Mouse (Mus musculus) embryonic facial prominence, embryonic 11.5 days (tissue): ENCODE measurements around the gene Shc4. TPM values are rescaled to one million over a fixed set of nuclear protein-coding genes. Genes with fewer than 3 reads are reported as not detected.

ENCODE experiments used
- ATAC-seq: fragments of 200-750 bp; cut with Nextera tagmentation; replicated peaks from 2 replicates; pipeline ENCODE4 v1.8.0; 2017; ENCODE audit warnings: low read depth; ENCODE audit not compliant: insufficient number of reproducible peaks, low FRiP score, low TSS enrichment
- DNase-seq: peaks from one replicate; pipeline ENCODE4 v3.0.0-alpha.2; 2015; ENCODE audit warnings: low spot score
- H3K27ac ChIP-seq: fragments of 300-500 bp; sonication (generic); replicated peaks from 2 replicates; pipeline ENCODE4 v1.5.1; 2014; ENCODE audit warnings: mild to moderate bottlenecking, low read depth, low read length, control low read depth
- H3K27me3 ChIP-seq: fragments of 300-500 bp; sonication (generic); 2 replicates; pipeline ENCODE4 v1.6.1; 2014; ENCODE audit warnings: mild to moderate bottlenecking, low read length, moderate library complexity, mixed read lengths; ENCODE audit not compliant: control insufficient read depth, insufficient read depth
- H3K36me3 ChIP-seq: fragments of 300-500 bp; sonication (generic); replicated peaks from 2 replicates; pipeline ENCODE4 v1.6.1; 2014; ENCODE audit warnings: low read depth, mild to moderate bottlenecking, low read length, moderate library complexity, mixed read lengths; ENCODE audit not compliant: control insufficient read depth, insufficient read depth
- H3K4me1 ChIP-seq: fragments of 300-500 bp; sonication (generic); 2 replicates; pipeline ENCODE4 v1.6.1; 2014; ENCODE audit warnings: low read length, mixed read lengths; ENCODE audit not compliant: control insufficient read depth, insufficient read depth
- H3K4me2 ChIP-seq: fragments of 300-500 bp; sonication (generic); 2 replicates; pipeline ENCODE4 v1.6.1; 2014; ENCODE audit warnings: low read depth, mild to moderate bottlenecking, control low read depth, low read length, moderate library complexity
- H3K4me3 ChIP-seq: fragments of 300-500 bp; sonication (generic); 2 replicates; pipeline ENCODE4 v1.5.1; 2014; ENCODE audit warnings: low read depth, low read length, control low read depth
- H3K9ac ChIP-seq: fragments of 300-500 bp; sonication (generic); replicated peaks from 2 replicates; pipeline ENCODE4 v1.6.1; 2014; ENCODE audit warnings: mild to moderate bottlenecking, control low read depth, low read length
- H3K9me3 ChIP-seq: fragments of 300-500 bp; sonication (generic); replicated peaks from 2 replicates; pipeline ENCODE4 v1.6.1; 2016; ENCODE audit warnings: mild to moderate bottlenecking, low read length, inconsistent platforms, mixed read lengths; ENCODE audit not compliant: control insufficient read depth
- WGBS: fragments of 180-500 bp; shearing (Covaris S2); extraction: QIAGEN DNeasy Blood & Tissue Kit; methylation state at CpG from one replicate; pipeline ENCODE4 v1.1.7; 2014; 5-methylcytosine and 5-hydroxymethylcytosine counted together
- polyA plus RNA-seq: library from polyadenylated mRNA; unstranded; fragments of >200 nt; fragmentation: Nextera tagmentation; extraction: Ambion mirVana; gene quantifications from 2 replicates; pipeline ENCODE4 v1.2.1, GENCODE M21; 2014

Gene Shc4
- polyA plus RNA-seq, 1 experiment from 2014 or later: 1.3 TPM

DNA sequence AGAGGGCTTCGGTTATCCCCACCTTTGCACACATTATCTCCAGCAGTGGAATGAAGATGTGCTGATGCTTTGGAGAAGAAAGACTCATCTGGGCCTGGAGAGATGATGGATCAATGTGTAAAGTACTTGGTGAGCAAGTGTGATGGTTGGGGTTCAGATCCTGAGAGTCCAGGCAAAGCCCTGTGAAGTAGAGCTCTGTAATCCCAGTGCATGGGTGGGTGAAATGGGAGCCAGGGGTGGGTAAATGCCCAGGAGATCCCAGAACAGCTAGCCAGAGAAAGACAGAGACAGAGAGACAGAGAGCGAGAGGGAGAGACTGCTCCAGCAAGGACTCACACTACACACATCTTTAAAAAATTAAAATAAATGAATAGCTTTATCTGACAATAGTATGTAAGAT is 70.7 kb downstream of the Shc4 start:
- no peak overlapping the region for H3K4me2 ChIP-seq
- no peak overlapping the region for H3K4me3 ChIP-seq
- no peaks in the 10 kb centered on the region for H3K27me3 ChIP-seq
- H3K9me3 ChIP-seq: no peaks in the 10 kb centered on the region
- H3K36me3 ChIP-seq: no peaks in the 10 kb centered on the region
- H3K9ac ChIP-seq: no peak overlapping the region
- H3K27ac ChIP-seq: no peak overlapping the region
- H3K4me1 ChIP-seq: no peaks in the 10 kb centered on the region
- ATAC-seq (no peak), DNase-seq (no peak)
- 92% methylated on average over 2 of the region's 2 CpGs for WGBS

DNA sequence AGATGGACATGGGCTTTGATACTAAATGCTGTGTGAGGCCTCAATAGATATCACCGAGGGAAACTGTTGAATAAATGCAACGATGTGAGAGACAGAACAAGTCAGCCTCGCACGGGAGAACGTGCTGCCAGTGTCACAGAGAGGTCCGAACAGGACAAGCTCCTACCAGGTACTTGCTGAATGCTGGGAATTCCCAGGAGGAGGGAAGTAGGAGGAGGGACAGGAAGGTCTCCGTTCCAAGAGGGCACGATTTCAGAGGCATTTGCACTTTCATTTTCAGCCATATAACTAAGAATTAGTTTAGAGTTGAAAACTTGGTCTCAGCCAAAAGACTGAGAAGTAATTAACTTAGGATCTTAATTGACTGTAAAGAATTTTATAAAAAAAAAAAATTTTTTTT is 72.4 kb downstream of the Shc4 start:
- H3K27ac ChIP-seq: no peak overlapping the region
- H3K27me3 ChIP-seq: no peaks in the 10 kb centered on the region
- WGBS: 83% methylated on average over 8 of the region's 8 CpGs
- ATAC-seq (no peak), DNase-seq (no peak)
- no peaks in the 10 kb centered on the region for H3K36me3 ChIP-seq
- H3K9me3 ChIP-seq: no peaks in the 10 kb centered on the region
- H3K4me3 ChIP-seq: no peak overlapping the region
- H3K9ac ChIP-seq: no peak overlapping the region
- H3K4me2 ChIP-seq: no peak overlapping the region
- H3K4me1 ChIP-seq: no peaks in the 10 kb centered on the region

DNA sequence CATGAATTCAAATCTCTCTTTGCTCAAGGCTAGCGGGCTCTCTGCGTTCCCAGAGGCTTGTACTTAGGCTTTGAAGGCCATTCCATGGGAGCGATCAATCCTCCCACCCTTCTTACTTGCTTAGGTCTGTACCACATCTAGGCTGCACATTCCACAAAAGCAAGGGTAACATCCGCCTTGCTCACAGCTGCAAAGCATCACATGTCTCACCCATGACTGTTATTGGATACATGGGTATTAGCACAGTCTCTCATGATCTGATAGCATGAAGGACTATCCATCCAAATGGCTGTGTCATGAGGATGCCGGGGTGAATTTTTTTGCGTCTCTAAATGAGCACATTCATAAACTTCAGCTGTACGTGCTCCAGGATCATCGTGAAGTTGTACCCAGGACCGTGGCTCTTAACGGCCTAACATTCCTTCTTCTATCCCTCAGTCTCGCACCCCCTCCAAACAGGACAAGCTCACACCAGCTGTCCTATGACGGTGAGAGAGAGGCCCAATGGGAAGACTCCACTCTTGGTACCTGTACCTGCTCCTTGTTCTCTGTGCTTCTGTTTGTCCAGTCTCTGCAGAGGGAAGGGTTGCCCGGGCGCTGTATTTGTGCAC is 73.1 kb downstream of the Shc4 start:
- Histone ChIP-seq H3K27me3 (no peaks in the 10 kb centered on the region), H3K9me3 (no peaks in the 10 kb centered on the region), H3K36me3 (no peaks in the 10 kb centered on the region), H3K27ac (no peak overlapping the region), H3K4me2 (no peak overlapping the region), H3K4me1 (no peaks in the 10 kb centered on the region), H3K4me3 (no peak overlapping the region), H3K9ac (no peak overlapping the region)
- no peak for ATAC-seq
- 89% methylated on average over 14 of the region's 14 CpGs for WGBS
- no peak for DNase-seq

DNA sequence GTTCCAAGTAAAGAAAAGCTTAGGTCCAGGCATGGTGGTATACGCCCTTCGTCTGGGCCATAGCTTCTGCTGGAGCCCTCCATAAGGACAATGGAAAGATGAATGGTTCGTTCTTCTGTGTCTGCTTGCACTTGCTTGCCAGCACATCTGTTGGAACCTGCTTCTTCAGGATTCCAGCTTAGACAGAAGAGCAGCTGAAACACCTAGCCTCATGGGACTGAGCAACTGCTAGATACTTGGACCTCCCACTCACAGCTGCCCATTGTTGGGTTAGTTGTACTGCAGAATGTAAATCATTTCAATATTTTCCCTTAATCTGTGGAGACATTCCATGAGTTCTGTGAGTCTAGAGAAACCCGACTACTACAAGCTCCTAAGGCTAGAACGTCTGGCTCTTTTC is 73.9 kb downstream of the Shc4 start:
- no peak overlapping the region for H3K4me3 ChIP-seq
- no peaks in the 10 kb centered on the region for H3K27me3 ChIP-seq
- H3K9me3 ChIP-seq: no peaks in the 10 kb centered on the region
- no peak overlapping the region for H3K4me2 ChIP-seq
- H3K9ac ChIP-seq: no peak overlapping the region
- no peaks in the 10 kb centered on the region for H3K4me1 ChIP-seq
- ATAC-seq (no peak), DNase-seq (no peak)
- whole genome bisulfite sequencing: 84% methylated on average over 5 of the region's 5 CpGs
- H3K36me3 ChIP-seq: no peaks in the 10 kb centered on the region
- no peak overlapping the region for H3K27ac ChIP-seq

DNA sequence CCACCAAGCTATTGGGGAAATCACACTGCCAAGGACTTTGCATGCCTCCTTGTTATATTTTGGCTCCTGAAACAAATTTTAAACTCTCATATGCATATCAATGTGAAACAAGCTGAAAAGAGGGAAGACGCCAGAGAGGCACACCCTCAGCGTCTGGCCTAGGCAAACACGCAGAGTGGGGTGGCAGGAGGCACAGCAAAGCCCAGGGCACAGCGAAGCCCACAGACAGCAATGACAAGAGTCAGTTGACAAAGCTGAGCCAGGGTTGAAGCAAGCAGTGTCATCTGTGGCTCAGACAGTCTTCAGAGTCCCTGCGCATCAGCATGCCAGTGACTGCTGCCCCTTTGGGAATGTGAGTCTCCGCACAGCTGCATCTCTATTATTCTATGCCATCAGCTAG is 79.0 kb downstream of the Shc4 start:
- H3K4me3 ChIP-seq: no peak overlapping the region
- no peaks in the 10 kb centered on the region for H3K27me3 ChIP-seq
- whole genome bisulfite sequencing: 86% methylated on average over 6 of the region's 6 CpGs
- ATAC-seq (no peak), DNase-seq (no peak)
- H3K27ac ChIP-seq: no peak overlapping the region
- no peaks in the 10 kb centered on the region for H3K9me3 ChIP-seq
- H3K4me2 ChIP-seq: no peak overlapping the region
- no peak overlapping the region for H3K9ac ChIP-seq
- no peaks in the 10 kb centered on the region for H3K36me3 ChIP-seq
- no peaks in the 10 kb centered on the region for H3K4me1 ChIP-seq

DNA sequence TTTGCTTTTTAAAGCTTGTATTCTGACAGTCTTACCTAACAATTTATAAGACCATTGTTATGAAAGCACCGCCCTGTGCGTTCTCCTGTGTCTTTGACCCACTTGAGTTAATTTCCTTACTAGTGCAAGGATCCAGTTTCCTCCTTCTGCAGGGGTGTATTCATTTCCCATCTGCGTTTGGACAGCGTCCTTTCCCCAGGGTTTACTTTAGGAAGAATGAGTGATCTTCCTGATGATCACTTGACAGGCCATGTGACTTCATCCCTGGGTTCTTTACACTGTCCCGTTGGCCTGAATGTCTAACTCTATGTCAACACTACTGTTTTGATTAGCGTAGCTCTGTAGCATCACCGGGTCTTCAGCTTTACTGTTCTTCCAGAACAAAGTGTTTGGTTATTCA is 86.6 kb downstream of the Shc4 start:
- Histone ChIP-seq H3K9ac (no peak overlapping the region), H3K4me3 (no peak overlapping the region), H3K9me3 (no peaks in the 10 kb centered on the region), H3K36me3 (no peaks in the 10 kb centered on the region), H3K4me2 (no peak overlapping the region), H3K27me3 (no peaks in the 10 kb centered on the region), H3K27ac (no peak overlapping the region), H3K4me1 (no peaks in the 10 kb centered on the region)
- 73% methylated on average over 7 of the region's 7 CpGs for WGBS
- ATAC-seq: no peak
- DNase-seq: no peak

DNA sequence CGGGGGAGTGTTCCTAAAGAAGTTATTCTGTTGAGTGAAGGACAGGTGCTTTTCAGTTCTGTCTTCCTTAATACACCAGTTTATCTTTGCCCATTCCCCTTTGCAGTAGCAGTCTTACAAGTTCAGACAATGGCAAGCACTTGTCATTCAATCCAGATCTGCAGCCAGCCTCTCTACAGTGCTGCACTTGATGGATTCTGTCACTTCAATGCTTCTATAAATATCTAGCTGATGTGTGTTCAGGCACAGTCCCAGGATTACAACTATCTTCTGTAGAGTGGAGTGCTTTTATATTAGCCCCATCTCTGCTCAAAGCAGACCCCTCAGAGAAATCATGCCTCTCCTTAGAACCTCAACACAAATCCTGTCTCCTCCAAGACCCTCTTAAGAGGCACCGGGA is 93.9 kb downstream of the Shc4 start:
- Histone ChIP-seq H3K27ac (no peak overlapping the region), H3K9me3 (no peaks in the 10 kb centered on the region), H3K4me3 (no peak overlapping the region), H3K4me1 (no peaks in the 10 kb centered on the region), H3K27me3 (no peaks in the 10 kb centered on the region), H3K36me3 (no peaks in the 10 kb centered on the region), H3K9ac (no peak overlapping the region), H3K4me2 (no peak overlapping the region; the same call in 1 of the 2 replicates)
- DNase-seq (no peak), ATAC-seq (no peak)
- WGBS: 94% methylated on average over 2 of the region's 2 CpGs

DNA sequence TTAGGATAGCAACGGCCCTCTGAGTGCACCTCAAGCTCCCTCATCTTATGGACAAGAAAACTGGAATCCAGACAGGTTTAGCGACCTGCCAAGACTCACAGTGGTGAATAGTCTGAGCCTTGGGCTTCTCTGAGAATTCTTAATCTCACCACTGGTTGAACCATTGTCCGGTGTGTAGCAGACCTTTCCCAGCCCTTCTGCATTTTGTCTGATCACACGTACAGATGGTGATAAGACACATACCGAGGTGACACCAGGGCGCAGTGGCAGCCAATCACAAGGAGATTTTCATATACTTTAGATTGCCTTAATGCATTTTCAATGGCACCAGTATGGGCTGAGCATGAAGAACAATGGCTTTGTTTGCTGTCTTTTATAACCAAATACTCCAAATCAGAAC is 95.5 kb downstream of the Shc4 start:
- Histone ChIP-seq H3K27ac (no peak overlapping the region), H3K27me3 (no peaks in the 10 kb centered on the region), H3K9me3 (no peaks in the 10 kb centered on the region), H3K36me3 (no peaks in the 10 kb centered on the region), H3K4me2 (no peak overlapping the region), H3K4me1 (no peaks in the 10 kb centered on the region; the same call in 1 of the 2 replicates), H3K9ac (no peak overlapping the region), H3K4me3 (no peak overlapping the region)
- DNase-seq (no peak), ATAC-seq (no peak)
- WGBS: 83% methylated on average over 6 of the region's 6 CpGs
